Mouse (Mus musculus) lung, postnatal 0 days (tissue): ENCODE measurements at regions not wholly inside any gene's neighbourhood (a gene's known extent, or its start where the extent isn't known, plus 50 kb on each side); places are given as distances from the start of the nearest gene placed in this dataset.

ENCODE experiments used
- CTCF ChIP-seq: IDR thresholded peaks from 2 replicates; pipeline ENCODE4 v1.5.1; 2016; ENCODE audit warnings: antibody characterized with exemption, mild to moderate bottlenecking
- EP300 ChIP-seq: IDR thresholded peaks from 2 replicates; pipeline ENCODE4 v1.6.1; 2016; ENCODE audit warnings: antibody characterized with exemption, mild to moderate bottlenecking, control low read depth

DNA sequence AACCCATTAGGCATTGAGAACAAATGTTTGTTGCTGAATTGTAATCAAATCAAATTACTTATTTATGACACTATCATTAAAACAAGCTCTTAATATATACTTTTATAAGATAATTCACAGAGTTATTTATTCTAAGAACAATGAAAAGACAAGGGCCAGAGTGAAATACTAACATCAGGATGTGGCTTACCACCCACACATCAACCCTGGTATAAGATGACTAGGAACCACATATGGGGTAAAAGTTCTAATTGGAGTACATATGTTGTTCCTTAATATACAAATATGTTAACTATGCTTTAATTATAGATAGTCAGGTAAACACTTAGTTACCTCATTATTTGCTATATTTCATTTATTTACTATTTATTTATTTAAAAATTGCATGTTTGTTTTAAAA, 101.7 kb upstream of the Ankrd1 start:
- TF ChIP-seq CTCF: no peak
- TF ChIP-seq EP300: no peak
